Mouse (Mus musculus) embryonic facial prominence, embryonic 14.5 days (tissue): ENCODE measurements around the gene Poc1a. TPM values are rescaled to one million over a fixed set of nuclear protein-coding genes. Genes with fewer than 3 reads are reported as not detected.

Experiments used
- ATAC-seq: fragments of 200-750 bp; cut with Nextera tagmentation; 2 replicates; pipeline ENCODE4 v1.8.0; 2017; ENCODE audit warnings: low read depth, moderate number of reproducible peaks, moderate TSS enrichment
- DNase-seq: peaks from one replicate; pipeline ENCODE4 v3.0.0-alpha.2; 2015; ENCODE audit warnings: low spot score
- H3K27ac ChIP-seq: fragments of 300-500 bp; sonication (generic); replicated peaks from 2 replicates; pipeline ENCODE4 v1.5.1; 2014; ENCODE audit warnings: low read depth, mild to moderate bottlenecking, low read length, moderate library complexity
- H3K27me3 ChIP-seq: fragments of 300-500 bp; sonication (generic); replicated peaks from 2 replicates; pipeline ENCODE4 v1.6.1; 2014; ENCODE audit warnings: low read length; ENCODE audit not compliant: control insufficient read depth, insufficient read depth
- H3K36me3 ChIP-seq: fragments of 300-500 bp; sonication (generic); 2 replicates; pipeline ENCODE4 v1.6.1; 2014; ENCODE audit warnings: low read length, mixed read lengths; ENCODE audit not compliant: control insufficient read depth, insufficient read depth
- H3K4me1 ChIP-seq: fragments of 300-500 bp; sonication (generic); 2 replicates; pipeline ENCODE4 v1.6.1; 2014; ENCODE audit warnings: antibody characterized with exemption, low read length; ENCODE audit not compliant: control insufficient read depth, insufficient read depth
- H3K4me2 ChIP-seq: fragments of 300-500 bp; sonication (generic); 2 replicates; pipeline ENCODE4 v1.6.1; 2014; ENCODE audit warnings: low read depth, mild to moderate bottlenecking, low read length, moderate library complexity, mixed read lengths
- H3K4me3 ChIP-seq: fragments of 300-500 bp; sonication (generic); 2 replicates; pipeline ENCODE4 v1.5.1; 2014; ENCODE audit warnings: low read depth, mild to moderate bottlenecking, low read length
- H3K9ac ChIP-seq: fragments of 300-500 bp; sonication (generic); 2 replicates; pipeline ENCODE4 v1.6.1; 2014; ENCODE audit warnings: low read depth, mild to moderate bottlenecking, low read length, moderate library complexity, mixed read lengths
- H3K9me3 ChIP-seq: fragments of 300-500 bp; sonication (generic); 2 replicates; pipeline ENCODE4 v1.6.1; 2016; ENCODE audit warnings: low read length; ENCODE audit not compliant: control insufficient read depth
- WGBS: fragments of 180-500 bp; shearing (Covaris S2); extraction: QIAGEN DNeasy Blood & Tissue Kit; methylation state at CpG from one replicate; pipeline ENCODE4 v1.1.7; 2014; 5-methylcytosine and 5-hydroxymethylcytosine counted together
- polyA plus RNA-seq: library from polyadenylated mRNA; unstranded; fragments of >200 nt; fragmentation: Nextera tagmentation; extraction: Ambion mirVana; gene quantifications from 2 replicates; pipeline ENCODE4 v1.2.1, GENCODE M21; 2014

Poc1a gene
- polyA plus RNA-seq, 1 experiment from 2014 or later = 16.6 TPM

DNA sequence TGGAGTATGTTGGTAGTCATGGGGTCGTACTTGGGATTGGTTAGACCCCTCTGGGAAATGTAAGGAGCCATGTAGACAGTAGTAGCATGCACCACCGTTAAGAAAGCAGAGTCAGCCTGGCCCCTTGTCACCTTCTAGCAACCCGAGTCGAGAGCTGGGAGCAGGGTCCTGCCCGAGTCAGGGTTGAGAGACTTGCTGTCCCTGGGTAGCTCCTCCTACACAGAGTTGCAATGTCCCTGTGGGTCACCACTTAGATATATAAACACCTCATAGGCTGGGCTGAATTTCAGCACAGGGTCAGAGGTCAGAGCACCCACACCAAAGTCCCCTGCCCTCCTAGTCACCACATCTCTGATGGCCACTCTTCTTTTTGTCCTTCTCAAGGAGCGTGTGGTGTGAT is 20.1 kb downstream of the Poc1a start:
- Histone ChIP-seq H3K9ac (no peak overlapping the region), H3K4me1 (no peaks in the 10 kb centered on the region)
- 64% methylated on average over 5 of the region's 6 CpGs for WGBS

DNA sequence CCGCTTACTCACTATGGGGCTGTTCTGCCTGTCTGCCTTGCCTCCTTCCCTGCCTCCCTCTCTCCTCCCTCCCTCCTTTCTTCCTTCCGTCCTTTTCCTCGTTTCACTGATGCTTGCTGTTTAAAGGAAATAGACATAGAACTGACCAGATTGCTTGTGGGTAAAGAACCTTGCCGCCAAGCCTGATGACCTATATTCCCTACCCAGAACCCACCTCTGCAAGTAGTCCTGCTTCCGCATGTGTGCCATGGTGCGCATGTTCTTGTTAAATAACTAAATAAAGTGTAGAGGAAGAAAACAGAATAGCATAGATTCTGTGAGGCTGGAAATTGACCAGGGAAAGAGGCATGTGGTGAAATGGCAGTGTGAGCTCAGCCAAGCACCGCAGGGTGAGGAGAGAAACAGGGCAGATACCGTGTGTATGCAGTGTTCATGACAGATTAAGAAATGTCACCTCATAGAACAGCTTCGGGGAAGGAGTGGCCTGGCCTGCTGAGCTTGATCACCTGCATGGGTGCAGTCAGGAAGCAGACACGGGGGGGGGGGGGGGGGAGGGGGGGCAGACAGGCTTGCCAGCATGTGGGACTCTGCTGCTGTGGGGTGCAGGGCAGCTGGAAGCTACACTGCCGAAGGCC is 20.7 kb downstream of the Poc1a start:
- Histone ChIP-seq H3K27ac (no peak overlapping the region), H3K9me3 (no peaks in the 10 kb centered on the region), H3K27me3 (no peaks in the 10 kb centered on the region), H3K36me3 (0 out of 2 replicates have a peak, but pooled peaks cover 3% of the 10 kb centered on the region), H3K4me3 (no peak overlapping the region), H3K4me2 (no peak overlapping the region), H3K4me1 (no peaks in the 10 kb centered on the region), H3K9ac (no peak overlapping the region)
- 75% methylated on average over 10 of the region's 11 CpGs for WGBS
- ATAC-seq = no peak
- no peak for DNase-seq

More for the DNA sequence above, 20.1 kb downstream of the Poc1a start:
- no peak overlapping the region for H3K4me2 ChIP-seq
- no peaks in the 10 kb centered on the region for H3K27me3 ChIP-seq
- DNase-seq (no peak), ATAC-seq (no peak)
- no peak overlapping the region for H3K27ac ChIP-seq
- H3K4me3 ChIP-seq = no peak overlapping the region
- peaks cover 9% of the 10 kb centered on the region; the same call in 1 of the 2 replicates for H3K36me3 ChIP-seq
- no peaks in the 10 kb centered on the region for H3K9me3 ChIP-seq

DNA sequence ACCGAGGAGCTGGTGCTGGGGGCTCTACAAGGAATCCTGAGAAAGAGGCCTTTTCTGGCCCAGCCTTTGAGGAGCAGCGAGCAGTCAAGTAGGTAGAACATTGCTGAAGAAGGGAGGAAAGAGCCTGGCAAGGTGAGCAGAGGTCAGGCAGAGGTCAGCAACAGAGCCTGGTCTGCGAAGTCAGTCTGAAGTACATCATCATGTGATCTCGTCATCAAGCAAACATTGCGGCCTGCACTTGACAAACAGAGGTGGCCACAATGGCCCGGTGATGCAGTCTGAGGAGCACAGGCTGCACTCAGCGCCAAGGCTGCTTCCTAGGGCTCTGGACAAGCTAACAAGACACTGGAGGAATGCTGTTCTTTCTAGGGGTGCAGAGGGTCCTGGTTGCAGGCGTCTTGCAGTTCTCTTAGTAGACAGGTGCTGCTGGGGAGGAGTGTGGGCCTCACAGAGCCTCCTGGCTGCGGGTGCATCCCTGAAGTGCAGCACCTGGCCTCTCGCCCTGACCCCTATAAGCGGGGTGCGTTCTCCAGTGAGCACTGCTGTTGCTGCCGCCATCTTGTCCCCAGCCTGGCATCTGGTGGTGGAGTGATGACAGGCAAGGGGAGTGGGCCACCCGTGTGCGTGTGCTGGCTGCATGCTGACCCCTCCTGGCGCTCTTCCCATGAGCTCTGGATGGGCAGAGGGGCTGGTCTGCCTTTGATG is 21.7 kb downstream of the Poc1a start:
- no peaks in the 10 kb centered on the region for H3K27me3 ChIP-seq
- H3K9me3 ChIP-seq = no peaks in the 10 kb centered on the region
- no peaks in the 10 kb centered on the region for H3K4me1 ChIP-seq
- ATAC-seq (no peak), DNase-seq (no peak)
- no peaks in the 10 kb centered on the region for H3K36me3 ChIP-seq
- H3K9ac ChIP-seq = no peak overlapping the region
- H3K27ac ChIP-seq = no peak overlapping the region
- H3K4me3 ChIP-seq = no peak overlapping the region
- 75% methylated on average over 12 of the region's 16 CpGs for WGBS
- no peak overlapping the region for H3K4me2 ChIP-seq

DNA sequence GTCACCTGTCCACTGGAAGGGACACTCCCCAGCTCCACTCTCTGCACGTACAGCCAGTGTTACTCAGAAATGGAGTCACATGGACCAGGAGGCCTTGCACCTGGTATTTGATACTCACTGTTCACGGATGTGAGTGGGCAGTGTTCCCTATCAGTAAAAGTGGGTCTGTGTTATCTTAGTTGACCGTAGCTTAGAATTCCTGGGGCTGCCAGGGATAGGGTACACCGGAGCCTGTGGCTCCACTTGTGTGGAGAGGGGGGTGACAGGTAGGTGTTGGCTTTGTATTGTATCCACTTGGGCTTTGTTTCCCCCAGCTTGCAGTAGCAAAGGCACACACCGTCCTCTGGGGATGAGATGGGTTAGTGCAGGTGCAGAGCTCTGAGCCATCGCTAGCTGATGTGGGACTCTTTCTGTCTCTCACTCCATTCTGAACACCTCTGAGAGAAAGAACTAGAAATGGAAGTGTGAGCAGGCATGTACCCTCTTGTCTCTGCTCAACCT is 22.6 kb downstream of the Poc1a start:
- H3K27me3 ChIP-seq = no peaks in the 10 kb centered on the region
- no peaks in the 10 kb centered on the region for H3K9me3 ChIP-seq
- no peak for DNase-seq
- ATAC-seq = no peak
- no peak overlapping the region for H3K27ac ChIP-seq
- no peaks in the 10 kb centered on the region for H3K36me3 ChIP-seq
- 83% methylated on average over 6 of the region's 6 CpGs for WGBS
- no peak overlapping the region for H3K9ac ChIP-seq
- no peaks in the 10 kb centered on the region for H3K4me1 ChIP-seq
- H3K4me2 ChIP-seq = no peak overlapping the region
- no peak overlapping the region for H3K4me3 ChIP-seq

DNA sequence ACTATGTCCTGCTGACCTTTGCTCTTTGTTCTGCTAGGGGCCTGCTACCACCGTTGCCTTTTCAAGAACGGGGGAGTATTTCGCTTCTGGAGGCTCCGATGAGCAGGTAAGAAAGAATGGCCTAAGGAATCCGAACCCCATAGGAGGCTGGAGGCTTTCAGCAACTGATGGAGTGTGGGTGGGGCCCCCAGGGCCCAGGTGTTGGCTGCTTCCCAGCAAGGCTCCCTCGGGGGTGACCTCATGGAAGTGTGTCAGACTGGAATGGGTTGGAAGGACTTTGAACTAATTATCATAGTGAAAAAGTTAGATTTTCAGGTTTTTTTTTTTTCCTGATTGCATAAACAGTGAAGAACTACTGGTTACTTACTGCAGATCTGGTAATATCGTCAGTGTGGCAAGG is 24.4 kb downstream of the Poc1a start:
- Histone ChIP-seq H3K36me3 (no peaks in the 10 kb centered on the region), H3K4me1 (no peaks in the 10 kb centered on the region), H3K4me2 (no peak overlapping the region), H3K27me3 (no peaks in the 10 kb centered on the region), H3K4me3 (no peak overlapping the region), H3K27ac (no peak overlapping the region), H3K9ac (no peak overlapping the region), H3K9me3 (no peaks in the 10 kb centered on the region)
- WGBS = 63% methylated on average over 7 of the region's 7 CpGs
- ATAC-seq (no peak), DNase-seq (no peak)

DNA sequence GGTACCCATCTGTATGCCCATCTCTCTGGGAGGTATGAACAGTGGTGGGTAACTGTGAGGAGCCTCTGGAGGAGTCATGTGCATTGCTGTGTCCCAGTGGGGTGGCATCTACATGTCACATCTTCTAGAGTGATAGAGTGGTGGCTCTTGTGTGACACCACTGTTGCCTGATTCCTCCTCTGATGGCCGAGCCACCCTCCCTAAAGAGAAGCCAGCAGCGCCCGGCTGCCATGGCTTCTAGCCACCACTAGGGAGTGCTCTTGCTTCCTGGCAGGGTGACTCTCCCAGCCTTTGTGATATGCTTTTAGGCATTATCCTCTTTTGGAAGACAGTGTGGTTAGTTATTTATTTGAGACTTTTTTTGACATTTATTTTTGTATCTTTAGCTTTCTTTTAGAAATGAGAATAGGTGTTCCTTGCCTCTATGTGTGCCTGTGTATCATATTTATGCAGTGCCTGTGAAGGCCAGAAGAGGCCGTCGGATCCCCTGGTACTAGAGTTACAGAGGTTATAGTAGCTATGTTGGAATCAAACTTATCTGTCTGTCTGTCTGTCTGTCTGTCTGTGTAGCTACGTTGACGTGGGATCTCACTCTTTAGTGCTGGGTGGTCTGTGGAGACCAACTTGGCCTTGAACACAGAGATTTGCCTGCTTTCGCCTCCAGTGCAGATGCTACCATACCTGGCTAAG is 25.9 kb downstream of the Poc1a start:
- peak; percentile 84 for ATAC-seq

DNA sequence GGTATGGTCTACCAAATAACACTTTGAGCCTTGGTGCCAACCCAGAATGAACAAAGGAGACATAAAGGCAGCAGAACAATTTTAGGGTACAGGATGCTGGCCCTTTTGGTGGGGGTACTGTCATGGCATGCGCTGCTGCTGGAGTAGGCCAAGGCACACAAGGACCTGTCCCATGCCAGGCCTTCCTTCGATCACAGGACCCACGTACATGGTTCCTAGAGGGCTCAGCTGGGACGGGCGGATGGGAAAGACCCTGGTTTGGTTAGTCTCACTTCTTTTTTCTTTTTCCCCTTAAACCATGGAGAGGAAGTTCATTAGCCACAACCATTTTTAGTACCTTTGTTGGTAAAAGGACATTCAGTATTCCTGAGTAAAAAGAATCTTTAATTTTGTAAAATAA is 27.3 kb downstream of the Poc1a start:
- 95% methylated on average over 5 of the region's 5 CpGs for WGBS

More for the DNA sequence above, 25.9 kb downstream of the Poc1a start:
- H3K27ac ChIP-seq = no peak overlapping the region
- H3K9ac ChIP-seq = no peak overlapping the region
- WGBS = 41% methylated on average over 8 of the region's 8 CpGs
- H3K27me3 ChIP-seq = no peaks in the 10 kb centered on the region
- DNase-seq = peak; percentile 68
- no peaks in the 10 kb centered on the region for H3K36me3 ChIP-seq
- no peaks in the 10 kb centered on the region for H3K9me3 ChIP-seq
- H3K4me2 ChIP-seq = no peak overlapping the region
- no peak overlapping the region for H3K4me3 ChIP-seq
- no peaks in the 10 kb centered on the region for H3K4me1 ChIP-seq

DNA sequence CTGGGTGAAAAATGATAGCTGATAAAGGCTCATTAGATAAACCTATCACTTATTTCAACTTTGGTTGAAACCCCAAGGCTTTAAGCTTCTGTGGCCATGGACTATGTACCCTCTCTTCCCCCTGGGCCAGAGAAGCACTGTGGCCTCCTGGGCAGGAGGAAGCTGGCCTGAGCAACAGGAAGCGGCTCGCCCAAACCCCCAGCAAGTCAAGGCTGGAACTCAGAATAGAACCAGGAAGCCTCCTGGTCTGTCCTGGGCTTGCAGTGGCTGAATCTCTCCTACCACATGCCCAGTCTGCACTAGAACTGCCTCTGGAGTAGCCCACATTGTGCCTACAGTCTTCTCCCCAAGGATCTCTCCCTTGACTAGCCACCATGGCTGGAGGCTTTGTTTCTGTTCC is 27.7 kb downstream of the Poc1a start:
- Histone ChIP-seq H3K4me2 (no peak overlapping the region), H3K4me1 (no peaks in the 10 kb centered on the region), H3K9ac (no peak overlapping the region), H3K36me3 (no peaks in the 10 kb centered on the region), H3K4me3 (no peak overlapping the region), H3K27me3 (no peaks in the 10 kb centered on the region), H3K9me3 (no peaks in the 10 kb centered on the region), H3K27ac (no peak overlapping the region; the same call in 1 of the 2 replicates)
- WGBS = 93% methylated on average over 2 of the region's 2 CpGs
- ATAC-seq (no peak), DNase-seq (no peak)

More for the DNA sequence above, 27.3 kb downstream of the Poc1a start:
- DNase-seq (no peak), ATAC-seq (no peak)
- H3K4me3 ChIP-seq = no peak overlapping the region
- H3K4me2 ChIP-seq = no peak overlapping the region
- no peaks in the 10 kb centered on the region for H3K9me3 ChIP-seq
- H3K36me3 ChIP-seq = no peaks in the 10 kb centered on the region
- no peak overlapping the region for H3K27ac ChIP-seq
- no peak overlapping the region for H3K9ac ChIP-seq
- no peaks in the 10 kb centered on the region for H3K4me1 ChIP-seq
- H3K27me3 ChIP-seq = no peaks in the 10 kb centered on the region
